Mouse (Mus musculus) midbrain, embryonic 15.5 days (tissue): ENCODE measurements around the gene Lamc2. TPM values are rescaled to one million over a fixed set of nuclear protein-coding genes. Genes with fewer than 3 reads are reported as not detected.

ENCODE experiments used
- ATAC-seq: fragments of 200-750 bp; cut with Nextera tagmentation; replicated peaks from 2 replicates; pipeline ENCODE4 v1.8.0; 2017; ENCODE audit warnings: moderate TSS enrichment
- H3K27ac ChIP-seq: fragments of 300-500 bp; sonication (generic); 2 replicates; pipeline ENCODE4 v1.5.1; 2015; ENCODE audit warnings: mild to moderate bottlenecking, inconsistent platforms
- H3K27me3 ChIP-seq: fragments of 300-500 bp; sonication (generic); replicated peaks from 2 replicates; pipeline ENCODE4 v1.6.1; 2015; ENCODE audit warnings: inconsistent platforms
- H3K36me3 ChIP-seq: fragments of 300-500 bp; sonication (generic); replicated peaks from 2 replicates; pipeline ENCODE4 v1.6.1; 2015; ENCODE audit warnings: inconsistent platforms
- H3K4me1 ChIP-seq: fragments of 300-500 bp; sonication (generic); 2 replicates; pipeline ENCODE4 v1.6.1; 2015; ENCODE audit warnings: inconsistent platforms
- H3K4me2 ChIP-seq: fragments of 300-500 bp; sonication (generic); 2 replicates; pipeline ENCODE4 v1.6.1; 2015; ENCODE audit warnings: inconsistent platforms, mild to moderate bottlenecking, moderate library complexity
- H3K4me3 ChIP-seq: fragments of 300-500 bp; sonication (generic); 2 replicates; pipeline ENCODE4 v1.5.1; 2015; ENCODE audit warnings: mild to moderate bottlenecking, inconsistent platforms
- H3K9ac ChIP-seq: fragments of 300-500 bp; sonication (generic); 2 replicates; pipeline ENCODE4 v1.6.1; 2015; ENCODE audit warnings: mild to moderate bottlenecking, inconsistent platforms
- H3K9me3 ChIP-seq: fragments of 300-500 bp; sonication (generic); 2 replicates; pipeline ENCODE4 v1.6.1; 2016; ENCODE audit warnings: inconsistent platforms
- WGBS: fragments of 180-500 bp; shearing (Covaris S2); methylation state at CpG from one replicate; pipeline ENCODE4 v1.1.7; 2015; ENCODE audit warnings: mixed read lengths; 5-methylcytosine and 5-hydroxymethylcytosine counted together
- polyA plus RNA-seq: library from polyadenylated mRNA; unstranded; fragments of >200 nt; fragmentation: Nextera tagmentation; extraction: Ambion mirVana; gene quantifications from 2 replicates; pipeline ENCODE4 v1.2.1, GENCODE M21; 2015

Gene Lamc2
- polyA plus RNA-seq, 1 experiment from 2014 or later, result 1.9 TPM

GRCm38 (mm10) chr1:153121320-153121719 lies 64.9 kb downstream of the Lamc2 start:
- H3K27me3 ChIP-seq, result no peaks in the 10 kb centered on the region

GRCm38 (mm10) chr1:153120544-153120943 lies 65.7 kb downstream of the Lamc2 start:
- H3K4me1 ChIP-seq, result no peaks in the 10 kb centered on the region
- WGBS, result 69% methylated on average over 6 of the region's 6 CpGs

More at GRCm38 (mm10) chr1:153121320-153121719, 64.9 kb downstream of the Lamc2 start:
- no peaks in the 10 kb centered on the region for H3K9me3 ChIP-seq
- no peak overlapping the region for H3K4me3 ChIP-seq
- 89% methylated on average over 5 of the region's 5 CpGs for WGBS
- ATAC-seq, result no peak
- H3K27ac ChIP-seq, result no peak overlapping the region
- H3K9ac ChIP-seq, result no peak overlapping the region
- H3K4me1 ChIP-seq, result no peaks in the 10 kb centered on the region
- no peak overlapping the region for H3K4me2 ChIP-seq
- H3K36me3 ChIP-seq, result no peaks in the 10 kb centered on the region

GRCm38 (mm10) chr1:153115315-153115714 lies 70.9 kb downstream of the Lamc2 start:
- H3K27ac ChIP-seq, result no peak overlapping the region
- WGBS, result 84% methylated on average over 8 of the region's 8 CpGs
- no peaks in the 10 kb centered on the region for H3K9me3 ChIP-seq
- ATAC-seq, result no peak
- H3K27me3 ChIP-seq, result no peaks in the 10 kb centered on the region
- no peaks in the 10 kb centered on the region for H3K4me1 ChIP-seq
- no peak overlapping the region for H3K9ac ChIP-seq
- H3K36me3 ChIP-seq, result 0 out of 2 replicates have a peak, but pooled peaks cover 5% of the 10 kb centered on the region
- no peak overlapping the region for H3K4me3 ChIP-seq
- H3K4me2 ChIP-seq, result no peak overlapping the region

More at GRCm38 (mm10) chr1:153120544-153120943, 65.7 kb downstream of the Lamc2 start:
- Histone ChIP-seq H3K27ac (no peak overlapping the region), H3K36me3 (no peaks in the 10 kb centered on the region), H3K4me3 (no peak overlapping the region), H3K9ac (no peak overlapping the region), H3K27me3 (no peaks in the 10 kb centered on the region), H3K4me2 (no peak overlapping the region), H3K9me3 (no peaks in the 10 kb centered on the region)
- no peak for ATAC-seq

GRCm38 (mm10) chr1:153111596-153111995 lies 74.7 kb downstream of the Lamc2 start:
- H3K27ac ChIP-seq, result no peak overlapping the region
- H3K4me1 ChIP-seq, result 0 out of 2 replicates have a peak, but pooled peaks cover 4% of the 10 kb centered on the region
- no peak overlapping the region for H3K4me3 ChIP-seq
- no peak overlapping the region for H3K9ac ChIP-seq
- H3K9me3 ChIP-seq, result no peaks in the 10 kb centered on the region
- ATAC-seq, result no peak
- 51% methylated on average over 4 of the region's 4 CpGs for WGBS
- 0 out of 2 replicates have a peak, but pooled peaks cover 5% of the 10 kb centered on the region for H3K36me3 ChIP-seq
- H3K4me2 ChIP-seq, result no peak overlapping the region
- H3K27me3 ChIP-seq, result no peaks in the 10 kb centered on the region

GRCm38 (mm10) chr1:153109836-153110235 lies 76.4 kb downstream of the Lamc2 start:
- Histone ChIP-seq H3K4me1 (0 out of 2 replicates have a peak, but pooled peaks cover 4% of the 10 kb centered on the region), H3K9me3 (no peaks in the 10 kb centered on the region), H3K9ac (no peak overlapping the region), H3K27ac (no peak overlapping the region), H3K36me3 (0 out of 2 replicates have a peak, but pooled peaks cover 5% of the 10 kb centered on the region), H3K27me3 (no peaks in the 10 kb centered on the region), H3K4me2 (no peak overlapping the region), H3K4me3 (no peak overlapping the region)
- no peak for ATAC-seq
- 74% methylated on average over 3 of the region's 3 CpGs for WGBS

GRCm38 (mm10) chr1:153109346-153109745 lies 76.9 kb downstream of the Lamc2 start:
- H3K4me3 ChIP-seq, result no peak overlapping the region
- H3K4me2 ChIP-seq, result no peak overlapping the region
- no peaks in the 10 kb centered on the region for H3K27me3 ChIP-seq
- no peak overlapping the region for H3K9ac ChIP-seq
- H3K9me3 ChIP-seq, result no peaks in the 10 kb centered on the region
- 0 out of 2 replicates have a peak, but pooled peaks cover 3% of the 10 kb centered on the region for H3K36me3 ChIP-seq
- ATAC-seq, result no peak
- 0 out of 2 replicates have a peak, but pooled peaks cover 4% of the 10 kb centered on the region for H3K4me1 ChIP-seq
- 87% methylated on average over 5 of the region's 5 CpGs for WGBS
- H3K27ac ChIP-seq, result no peak overlapping the region

GRCm38 (mm10) chr1:153107866-153108265 lies 78.4 kb downstream of the Lamc2 start:
- Histone ChIP-seq H3K4me3 (no peak overlapping the region), H3K4me2 (no peak overlapping the region), H3K27ac (no peak overlapping the region), H3K9ac (no peak overlapping the region), H3K9me3 (no peaks in the 10 kb centered on the region), H3K4me1 (0 out of 2 replicates have a peak, but pooled peaks cover 4% of the 10 kb centered on the region), H3K27me3 (no peaks in the 10 kb centered on the region), H3K36me3 (0 out of 2 replicates have a peak, but pooled peaks cover 2% of the 10 kb centered on the region)
- 0 out of 2 replicates have a peak, but pooled peaks have one; percentile 54 for ATAC-seq
- 38% methylated on average over 7 of the region's 7 CpGs for WGBS

GRCm38 (mm10) chr1:153104804-153105203 lies 81.4 kb downstream of the Lamc2 start:
- no peaks in the 10 kb centered on the region for H3K9me3 ChIP-seq
- WGBS, result 85% methylated on average over 12 of the region's 12 CpGs
- 0 out of 2 replicates have a peak, but pooled peaks cover 6% of the 10 kb centered on the region for H3K36me3 ChIP-seq
- no peaks in the 10 kb centered on the region for H3K27me3 ChIP-seq
- H3K9ac ChIP-seq, result no peak overlapping the region
- no peak overlapping the region for H3K4me2 ChIP-seq
- ATAC-seq, result no peak
- no peak overlapping the region for H3K27ac ChIP-seq
- H3K4me1 ChIP-seq, result 0 out of 2 replicates have a peak, but pooled peaks cover 4% of the 10 kb centered on the region
- H3K4me3 ChIP-seq, result no peak overlapping the region

GRCm38 (mm10) chr1:153103186-153103554 lies 83.1 kb downstream of the Lamc2 start:
- Histone ChIP-seq H3K4me3 (no peak overlapping the region), H3K4me2 (no peak overlapping the region), H3K9me3 (no peaks in the 10 kb centered on the region), H3K36me3 (0 out of 2 replicates have a peak, but pooled peaks cover 6% of the 10 kb centered on the region), H3K27me3 (no peaks in the 10 kb centered on the region), H3K27ac (no peak overlapping the region), H3K4me1 (0 out of 2 replicates have a peak, but pooled peaks cover 4% of the 10 kb centered on the region), H3K9ac (no peak overlapping the region)
- 97% methylated on average over 8 of the region's 8 CpGs for WGBS
- ATAC-seq, result no peak

GRCm38 (mm10) chr1:153102296-153103185 lies 83.7 kb downstream of the Lamc2 start:
- Histone ChIP-seq H3K36me3 (0 out of 2 replicates have a peak, but pooled peaks cover 6% of the 10 kb centered on the region), H3K4me3 (no peak overlapping the region), H3K9ac (no peak overlapping the region), H3K27ac (no peak overlapping the region), H3K27me3 (no peaks in the 10 kb centered on the region), H3K4me2 (no peak overlapping the region), H3K9me3 (no peaks in the 10 kb centered on the region), H3K4me1 (no peaks in the 10 kb centered on the region)
- 89% methylated on average over 17 of the region's 17 CpGs for WGBS
- ATAC-seq, result no peak

- no peaks in the 10 kb centered on the region for H3K9me3 ChIP-seq
- no peaks in the 10 kb centered on the region for H3K27me3 ChIP-seq
- no peak overlapping the region for H3K27ac ChIP-seq
- no peak overlapping the region for H3K4me3 ChIP-seq
- H3K9ac ChIP-seq, result no peak overlapping the region
- no peaks in the 10 kb centered on the region for H3K4me1 ChIP-seq
- no peak for ATAC-seq
- 0 out of 2 replicates have a peak, but pooled peaks cover 6% of the 10 kb centered on the region for H3K36me3 ChIP-seq
- no peak overlapping the region for H3K4me2 ChIP-seq
- 37% methylated on average over 9 of the region's 9 CpGs for WGBS
Measured at GRCm38 (mm10) chr1:153101327-153101880, 84.8 kb downstream of the Lamc2 start.

GRCm38 (mm10) chr1:153100912-153101311 lies 85.3 kb downstream of the Lamc2 start:
- ATAC-seq, result no peak
- H3K4me1 ChIP-seq, result no peaks in the 10 kb centered on the region
- 61% methylated on average over 9 of the region's 9 CpGs for WGBS
- no peak overlapping the region for H3K9ac ChIP-seq
- no peaks in the 10 kb centered on the region for H3K9me3 ChIP-seq
- H3K27me3 ChIP-seq, result no peaks in the 10 kb centered on the region
- no peak overlapping the region for H3K4me2 ChIP-seq
- H3K4me3 ChIP-seq, result no peak overlapping the region
- no peak overlapping the region for H3K27ac ChIP-seq
- 0 out of 2 replicates have a peak, but pooled peaks cover 6% of the 10 kb centered on the region for H3K36me3 ChIP-seq
